Mouse (Mus musculus): ENCODE measurements around the gene Ttc24. TPM values are rescaled to one million over a fixed set of nuclear protein-coding genes. Genes with fewer than 3 reads are reported as not detected.
A peak's percentile ranks its signal among the peaks of the same experiment; 100 is the strongest.

The Ttc24 gene
- polyA plus RNA-seq, 1 experiment from 2014 or later = not detected

DNA sequence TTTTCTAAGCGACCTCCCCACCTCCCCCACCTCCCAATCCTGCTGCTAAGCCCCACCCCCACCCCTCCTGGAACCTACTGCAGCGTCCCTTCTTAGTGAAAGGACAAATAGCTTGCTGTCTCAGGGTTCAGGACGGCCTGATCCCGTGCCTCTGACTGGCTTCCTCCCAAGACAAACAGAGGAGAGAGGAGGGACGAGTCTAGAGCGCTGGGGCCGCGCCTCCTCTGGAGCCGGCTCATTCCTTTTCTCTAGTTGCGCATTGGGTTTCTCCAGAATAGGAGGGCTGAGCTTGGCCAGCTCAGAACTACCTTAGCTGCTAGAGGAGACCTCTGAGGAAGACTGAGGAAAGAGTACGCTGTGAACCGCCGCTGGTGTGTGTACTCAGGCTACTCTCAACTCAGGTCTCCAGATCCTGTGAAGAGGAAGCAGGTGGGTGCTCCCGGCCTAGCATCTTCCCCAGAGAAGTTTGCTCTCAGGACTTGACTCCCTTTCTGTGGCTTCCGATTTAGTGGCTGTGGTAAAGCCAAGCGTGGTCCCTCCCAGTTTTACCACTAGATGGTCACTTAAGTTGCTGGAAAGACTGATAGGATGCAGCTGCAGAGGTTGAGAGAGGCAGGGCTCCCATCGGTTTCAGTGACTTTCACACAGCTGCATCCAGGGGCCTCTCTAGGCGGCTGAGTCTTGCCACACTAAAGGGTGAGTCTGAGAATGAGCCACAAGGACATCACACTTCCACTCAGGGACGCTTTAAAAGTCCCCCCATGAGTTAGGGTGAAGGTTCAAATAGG lies 47.3 kb downstream of the Ttc24 start:
- no peaks in the 10 kb centered on the region for H3K9me3 ChIP-seq (replicated peaks; ENCODE audit: control insufficient read depth, low read length)
- H3K9ac ChIP-seq (ENCODE audit: low read length) = no peak overlapping the region
- DNase-seq (ENCODE audit: low spot score) = no peak
- H3K4me3 ChIP-seq (ENCODE audit: low read depth, low read length) = no peak overlapping the region
- no peak for ATAC-seq
- no peak overlapping the region for H3K4me2 ChIP-seq (ENCODE audit: low read length)
- no peaks in the 10 kb centered on the region for H3K36me3 ChIP-seq (ENCODE audit: control insufficient read depth, insufficient read depth, low read length)
- peaks cover 12% of the 10 kb centered on the region for H3K27me3 ChIP-seq (replicated peaks; ENCODE audit: control insufficient read depth, insufficient read depth, low read length)
- 24% methylated on average over 19 of the region's 19 CpGs for WGBS
- H3K27ac ChIP-seq (ENCODE audit: low read depth, low read length) = no peak overlapping the region
- H3K4me1 ChIP-seq (ENCODE audit: control insufficient read depth, insufficient read depth, low read length) = no peaks in the 10 kb centered on the region

DNA sequence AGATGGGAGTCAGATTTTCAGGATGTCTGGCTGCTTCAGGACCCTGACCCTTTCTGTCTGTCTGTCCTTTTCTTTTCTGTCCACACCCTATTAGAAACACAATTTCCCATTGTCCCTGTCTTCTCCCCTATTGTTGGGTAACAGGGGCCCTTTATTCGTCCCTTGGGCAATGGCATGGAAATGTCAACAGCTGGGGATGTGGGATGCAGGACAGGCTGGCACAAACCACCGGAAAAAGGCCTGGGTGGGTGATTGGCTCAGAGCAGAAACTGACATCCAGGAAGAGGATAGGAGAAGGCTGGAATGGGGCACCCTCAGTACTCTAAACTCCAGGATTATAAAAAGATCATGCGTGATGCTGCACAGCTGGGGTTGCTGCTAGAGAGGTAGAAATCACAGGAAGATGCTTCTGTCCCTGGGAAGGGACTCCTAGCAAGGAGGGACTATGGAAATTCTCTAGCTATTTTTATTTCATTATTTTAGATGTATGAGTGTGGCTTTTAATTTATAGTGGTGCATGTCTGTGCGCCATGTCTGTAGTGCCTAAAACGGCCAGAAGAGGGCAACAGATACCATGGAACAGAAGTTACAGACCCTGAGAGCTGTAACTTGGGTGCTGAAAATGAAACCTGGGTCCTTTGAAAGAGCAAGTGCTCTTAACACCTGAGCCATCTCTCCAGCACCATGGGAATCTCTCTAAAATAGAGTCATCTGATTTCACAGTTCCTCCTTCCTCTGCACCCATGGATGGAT lies 50.5 kb downstream of the Ttc24 start, which contains the start of gene Hapln2:
Gene Hapln2 (minus strand): TSS at position 150 of the 753 bp plus-strand sequence.
- Histone ChIP-seq H3K4me1 (ENCODE audit: control insufficient read depth, insufficient read depth, low read length) (peaks cover 11% of the 10 kb centered on the region), H3K27me3 (replicated peaks; ENCODE audit: control insufficient read depth, insufficient read depth, low read length) (peaks cover 43% of the 10 kb centered on the region), H3K27ac (ENCODE audit: low read depth, low read length) (no peak within 1 kb of the TSS), H3K9me3 (replicated peaks; ENCODE audit: control insufficient read depth, low read length) (no peaks in the 10 kb centered on the region), H3K4me3 (ENCODE audit: low read depth, low read length) (no peak within 1 kb of the TSS), H3K36me3 (ENCODE audit: control insufficient read depth, insufficient read depth, low read length) (no peaks in the 10 kb centered on the region), H3K4me2 (ENCODE audit: low read length) (no peak within 1 kb of the TSS), H3K9ac (ENCODE audit: low read length) (no peak within 1 kb of the TSS)
- DNase-seq (ENCODE audit: low spot score) (no peak), ATAC-seq (no peak)
- 48% methylated on average over 5 of the region's 5 CpGs for WGBS

DNA sequence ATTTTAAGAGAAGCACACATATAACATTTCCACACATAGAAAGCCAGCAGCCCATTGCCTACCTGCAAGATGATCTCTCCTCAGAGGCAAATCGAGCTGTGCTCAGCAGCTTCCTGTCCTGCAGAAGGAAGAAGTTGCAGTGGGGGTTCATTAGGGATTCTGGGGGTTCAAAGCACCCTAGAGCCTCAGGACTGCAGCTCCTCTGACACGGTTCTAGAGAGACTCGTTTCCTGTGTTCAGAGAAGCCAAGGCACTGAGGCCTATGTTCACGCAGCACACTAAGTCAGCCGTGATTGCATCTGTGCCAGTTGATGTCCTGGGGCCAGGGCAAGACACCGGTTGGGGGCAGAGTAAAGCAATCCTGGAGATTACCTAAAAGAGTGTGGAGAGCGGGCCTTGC lies 51.3 kb downstream of the Ttc24 start:
- DNase-seq (ENCODE audit: low spot score) = no peak
- WGBS = 68% methylated on average over 7 of the region's 7 CpGs
- Histone ChIP-seq H3K4me1 (ENCODE audit: control insufficient read depth, insufficient read depth, low read length) (peaks cover 15% of the 10 kb centered on the region), H3K9me3 (replicated peaks; ENCODE audit: control insufficient read depth, low read length) (no peaks in the 10 kb centered on the region), H3K4me3 (ENCODE audit: low read depth, low read length) (no peak overlapping the region), H3K27me3 (replicated peaks; ENCODE audit: control insufficient read depth, insufficient read depth, low read length) (peaks cover 50% of the 10 kb centered on the region), H3K36me3 (ENCODE audit: control insufficient read depth, insufficient read depth, low read length) (no peaks in the 10 kb centered on the region), H3K9ac (ENCODE audit: low read length) (no peak overlapping the region), H3K27ac (ENCODE audit: low read depth, low read length) (no peak overlapping the region), H3K4me2 (ENCODE audit: low read length) (no peak overlapping the region)
- no peak for ATAC-seq

GRCm38 (mm10) chr3:88023192-88024074 lies 54.7 kb downstream of the Ttc24 start:
- WGBS = under 1% methylated on average over 81 of the region's 81 CpGs
- Histone ChIP-seq H3K9me3 (replicated peaks; ENCODE audit: control insufficient read depth, low read length) (no peaks in the 10 kb centered on the region), H3K36me3 (ENCODE audit: control insufficient read depth, insufficient read depth, low read length) (no peaks in the 10 kb centered on the region), H3K27ac (ENCODE audit: low read depth, low read length) (no peak overlapping the region), H3K4me1 (ENCODE audit: control insufficient read depth, insufficient read depth, low read length) (peaks cover 15% of the 10 kb centered on the region), H3K27me3 (replicated peaks; ENCODE audit: control insufficient read depth, insufficient read depth, low read length) (peaks cover 54% of the 10 kb centered on the region), H3K4me2 (ENCODE audit: low read length) (peak overlapping the region; percentile 93), H3K9ac (ENCODE audit: low read length) (peak overlapping the region; percentile 57), H3K4me3 (ENCODE audit: low read depth, low read length) (peak overlapping the region; percentile 51)
- DNase-seq (ENCODE audit: low spot score) (peak; percentile 23), ATAC-seq (peak; percentile 76)

GRCm38 (mm10) chr3:88022322-88023191 lies 55.5 kb downstream of the Ttc24 start:
- ATAC-seq = peak; percentile 89
- Histone ChIP-seq H3K4me1 (ENCODE audit: control insufficient read depth, insufficient read depth, low read length) (peaks cover 15% of the 10 kb centered on the region), H3K27ac (ENCODE audit: low read depth, low read length) (no peak overlapping the region), H3K9me3 (replicated peaks; ENCODE audit: control insufficient read depth, low read length) (no peaks in the 10 kb centered on the region), H3K4me2 (ENCODE audit: low read length) (peak overlapping the region; percentile 93), H3K4me3 (ENCODE audit: low read depth, low read length) (peak overlapping the region; percentile 51), H3K9ac (ENCODE audit: low read length) (peak overlapping the region; percentile 57), H3K27me3 (replicated peaks; ENCODE audit: control insufficient read depth, insufficient read depth, low read length) (peaks cover 57% of the 10 kb centered on the region), H3K36me3 (ENCODE audit: control insufficient read depth, insufficient read depth, low read length) (no peaks in the 10 kb centered on the region)
- under 1% methylated on average over 58 of the region's 66 CpGs for WGBS
- peak; percentile 77 for DNase-seq (ENCODE audit: low spot score)

Other genes starting within 250 kb of the Ttc24 start
- not detected in 2 replicates for gene Sh2d2a, start 231.5 kb downstream of the Ttc24 start, polyA plus RNA-seq (2014; fragmentation: Nextera tagmentation; extraction: Ambion mirVana)
- gene Prcc, start 192.7 kb downstream of the Ttc24 start, polyA plus RNA-seq (2014; fragmentation: Nextera tagmentation; extraction: Ambion mirVana) = 16.1 and 18.5 TPM in 2 replicates
- 99.1 and 137 TPM in 2 replicates for gene Hdgf, start 172.0 kb downstream of the Ttc24 start, polyA plus RNA-seq (2014; fragmentation: Nextera tagmentation; extraction: Ambion mirVana)
- 69.5 and 71.2 TPM in 2 replicates for gene Mrpl24, start 158.8 kb downstream of the Ttc24 start, polyA plus RNA-seq (2014; fragmentation: Nextera tagmentation; extraction: Ambion mirVana)
- 17.9 and 20.0 TPM in 2 replicates for gene Isg20l2, start 148.0 kb downstream of the Ttc24 start, polyA plus RNA-seq (2014; fragmentation: Nextera tagmentation; extraction: Ambion mirVana)
- gene Rrnad1, start 147.6 kb downstream of the Ttc24 start, polyA plus RNA-seq (2014; fragmentation: Nextera tagmentation; extraction: Ambion mirVana) = 15.6 and 20.2 TPM in 2 replicates
- gene Crabp2, start 129.6 kb downstream of the Ttc24 start, polyA plus RNA-seq (2014; fragmentation: Nextera tagmentation; extraction: Ambion mirVana) = 32.8 and 35.9 TPM in 2 replicates
- 23.1 and 27.8 TPM in 2 replicates for gene Nes, start 107.2 kb downstream of the Ttc24 start, polyA plus RNA-seq (2014; fragmentation: Nextera tagmentation; extraction: Ambion mirVana)
- gene Bcan, start 78.1 kb downstream of the Ttc24 start, polyA plus RNA-seq (2014; fragmentation: Nextera tagmentation; extraction: Ambion mirVana) = 13.5 and 21.9 TPM in 2 replicates
- 0.52 TPM in 1 of 2 replicates, not detected in the other for gene Hapln2, start 50.7 kb downstream of the Ttc24 start, polyA plus RNA-seq (2014; fragmentation: Nextera tagmentation; extraction: Ambion mirVana)
- 22.9 and 25.2 TPM in 2 replicates for gene Gpatch4, start 35.2 kb downstream of the Ttc24 start, polyA plus RNA-seq (2014; fragmentation: Nextera tagmentation; extraction: Ambion mirVana)
- 171 and 192 TPM in 2 replicates for gene Naxe, start 19.8 kb downstream of the Ttc24 start, polyA plus RNA-seq (2014; fragmentation: Nextera tagmentation; extraction: Ambion mirVana)
- gene Iqgap3, start 3.7 kb upstream of the Ttc24 start, polyA plus RNA-seq (2014; fragmentation: Nextera tagmentation; extraction: Ambion mirVana) = 7.6 and 8.1 TPM in 2 replicates
- gene Mef2d, start 64.1 kb upstream of the Ttc24 start, polyA plus RNA-seq (2014; fragmentation: Nextera tagmentation; extraction: Ambion mirVana) = 17.3 and 20.4 TPM in 2 replicates
- gene Rhbg, start 176.4 kb upstream of the Ttc24 start, polyA plus RNA-seq (2014; fragmentation: Nextera tagmentation; extraction: Ambion mirVana) = 0.25 TPM in 1 of 2 replicates, not detected in the other
- gene Gm38392, start 208.9 kb upstream of the Ttc24 start, polyA plus RNA-seq (2014; fragmentation: Nextera tagmentation; extraction: Ambion mirVana) = 0.18 and 0.22 TPM in 2 replicates
- 7.4 and 9.1 TPM in 2 replicates for gene Tsacc, start 218.7 kb upstream of the Ttc24 start, polyA plus RNA-seq (2014; fragmentation: Nextera tagmentation; extraction: Ambion mirVana)
- 578 and 616 TPM in 2 replicates for gene Cct3, start 218.8 kb upstream of the Ttc24 start, polyA plus RNA-seq (2014; fragmentation: Nextera tagmentation; extraction: Ambion mirVana)
- 57.5 and 63.4 TPM in 2 replicates for gene Glmp, start 246.7 kb upstream of the Ttc24 start, polyA plus RNA-seq (2014; fragmentation: Nextera tagmentation; extraction: Ambion mirVana)

Data from forebrain, embryonic 14.5 days (tissue).